Mouse (Mus musculus) small intestine, adult 2 months (tissue): ENCODE measurements around the gene Tcf7l1.

ENCODE experiments used
- CTCF ChIP-seq: fragments of 200-500 bp; IDR thresholded peaks from 2 replicates; pipeline ENCODE4 v1.5.1; 2012; ENCODE audit warnings: low read depth, mild to moderate bottlenecking, control low read depth, inconsistent platforms, low read length, moderate library complexity, mixed read lengths; ENCODE audit not compliant: insufficient replicate concordance, insufficient read length; ENCODE audit errors: extremely low read depth
- POLR2A ChIP-seq: fragments of 200-500 bp; IDR thresholded peaks from 2 replicates; pipeline ENCODE4 v1.6.1; 2012; ENCODE audit warnings: low read depth, mild to moderate bottlenecking, control low read depth, inconsistent platforms, low read length, moderate library complexity

GRCm38 (mm10) chr6:72664290-72664689 is 124.8 kb downstream of the Tcf7l1 start:
- TF ChIP-seq CTCF = no peak
- no peak for TF ChIP-seq POLR2A
